Mouse (Mus musculus) ES-E14 (cell line): Measurements from ENCODE around the gene Map10.

Experiments used
- MAFK ChIP-seq: IDR thresholded peaks from 2 replicates; pipeline ENCODE4 v1.6.1; 2014; ENCODE audit warnings: mild to moderate bottlenecking, low read depth, low read length, inconsistent platforms; ENCODE audit not compliant: insufficient read depth
- ZNF384 ChIP-seq: IDR thresholded peaks from 2 replicates; pipeline ENCODE4 v1.6.1; 2012; ENCODE audit warnings: low read depth, low read length, inconsistent platforms

DNA sequence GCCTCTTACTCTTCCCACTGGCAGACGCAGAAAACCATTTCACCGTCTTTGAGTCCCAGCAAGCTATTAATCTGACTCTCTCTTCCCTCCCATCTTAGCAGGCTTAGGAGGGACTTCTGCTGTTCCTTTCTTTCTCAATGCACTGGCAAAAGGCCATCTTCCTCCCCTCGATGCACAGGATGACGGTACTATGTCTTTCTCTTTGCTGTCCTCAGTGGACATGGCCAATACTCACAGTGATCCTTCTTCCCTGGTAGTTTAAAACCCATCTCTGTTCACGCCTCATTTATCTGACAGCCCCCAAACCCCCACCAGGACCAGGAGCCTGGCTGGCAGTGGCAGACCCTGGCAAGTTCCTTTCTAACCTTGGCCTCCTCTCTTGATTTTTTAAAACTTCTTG lies 22.8 kb downstream of the Map10 start:
- no peak for TF ChIP-seq ZNF384
- no peak for TF ChIP-seq MAFK
